In genomic region chr1:193698603-193699266, GRCm38 (mm10) we compare ENCODE assay signal across 8 mouse cellular contexts.
A peak's percentile ranks its signal among the peaks of the same experiment; 100 is the strongest.
DNase-seq lines count a peak whose midpoint lies in the region; ATAC-seq and TF ChIP-seq lines count a peak whose summit lies in the region.

No protein-coding gene starts in this region.

- H3K79me2 ChIP-seq in CH12.LX (replicated peaks; ENCODE audit: control insufficient read depth, extremely low read depth, insufficient read depth, poor library complexity, severe bottlenecking): no peaks in the 10 kb centered on the region

- no peak overlapping the region for H3K4me3 ChIP-seq in CH12.LX (replicated peaks in 1 of 3; ENCODE audit: low read depth in 2 of 3, low read length in 2 of 3, poor library complexity in 1 of 3)
- no peak overlapping the region for H3K4me3 ChIP-seq in liver, embryonic 14.5 days (ENCODE audit: insufficient read depth in 1 of 2, low read depth in 2 of 2, low read length in 2 of 2)
- no peak overlapping the region for H3K4me3 ChIP-seq in neural tube, embryonic 15.5 days (replicated peaks)

- ATAC-seq in erythroblast, adult 5-6 weeks (replicated peaks; ENCODE audit: low FRiP score, poor library complexity, severe bottlenecking): peak; percentile 76
- no peak for ATAC-seq in liver, embryonic 14.5 days (ENCODE audit: insufficient read depth)
- peak; percentile 64 for ATAC-seq in neural tube, embryonic 15.5 days (ENCODE audit: low FRiP score)

- peak; percentile 74 for TF ChIP-seq RAD21 in CH12.LX (IDR thresholded peaks at IDR 0.05; ENCODE audit: low read depth, low read length)

- no peak overlapping the region for H3K4me2 ChIP-seq in CH12.LX (ENCODE audit: insufficient read depth, low read depth, poor library complexity, severe bottlenecking)
- H3K4me2 ChIP-seq in liver, embryonic 14.5 days (ENCODE audit: low read depth): no peak overlapping the region
- no peak overlapping the region for H3K4me2 ChIP-seq in neural tube, embryonic 15.5 days

- WGBS in liver, embryonic 14.5 days (ENCODE audit: insufficient replicate concordance): 14% methylated on average over 7 of the region's 7 CpGs
- WGBS in neural tube, embryonic 15.5 days: 3% methylated on average over 7 of the region's 7 CpGs

- dilution Hi-C loops in CH12.LX (cut with MboI; ENCODE audit: extremely low pct_ligation_motif_present, extremely low pct_unique_long_range_greater_than_20kb, low sequenced_read_pairs): no loop called here

- no peak overlapping the region for H3K9ac ChIP-seq in CH12.LX (ENCODE audit: insufficient read depth, low read depth)
- no peak overlapping the region for H3K9ac ChIP-seq in liver, embryonic 14.5 days (replicated peaks)
- no peak overlapping the region for H3K9ac ChIP-seq in neural tube, embryonic 15.5 days (replicated peaks)

- peaks cover 4% of the 10 kb centered on the region for H3K9me3 ChIP-seq in CH12.LX (replicated peaks; ENCODE audit: low read length)
- H3K9me3 ChIP-seq in liver, embryonic 14.5 days (ENCODE audit: control insufficient read depth, low read length): no peaks in the 10 kb centered on the region
- H3K9me3 ChIP-seq in neural tube, embryonic 15.5 days (replicated peaks): no peaks in the 10 kb centered on the region

- peaks cover 0 to 5% of the 10 kb centered on the region in 2 experiments; a peak in 2 of 4 replicates for H3K4me1 ChIP-seq in CH12.LX (ENCODE audit: control insufficient read depth in 1 of 2, insufficient read depth in 2 of 2)
- H3K4me1 ChIP-seq in liver, embryonic 14.5 days (replicated peaks; ENCODE audit: control insufficient read depth in 2 of 2, insufficient read depth in 2 of 2, low read length in 1 of 2): no peaks in the 10 kb centered on the region; a peak in 1 of 4 replicates
- H3K4me1 ChIP-seq in neural tube, embryonic 15.5 days: peaks cover 37% of the 10 kb centered on the region

- in situ Hi-C loops in CH12.LX (cut with MboI; ENCODE audit: low pct_ligation_motif_present, low pct_unique_long_range_greater_than_20kb, low sequenced_read_pairs): no loop called here

- intact Hi-C loops in heart, postnatal 14 days (cut with DNase I): no loop called here

- DNase-seq in CH12.LX (ENCODE audit: extremely low read depth): peak; percentile 39
- peak; percentile 89 for DNase-seq in brain, adult 2 months (ENCODE audit: low read depth, low spot score)
- peak; percentile 66 to 82 for DNase-seq in heart, postnatal 14 days
- peak; percentile 70 to 88 for DNase-seq in kidney, postnatal 36 days
- peak in 2 of 3 experiments; percentile 6 to 16 for DNase-seq in liver, embryonic 14.5 days (ENCODE audit: low read depth in 3 of 3, low spot score in 3 of 3)
- DNase-seq in thymus, postnatal 14 days: peak; percentile 44

- TF ChIP-seq CTCF in CH12.LX (conservative IDR thresholded peaks at IDR 0.05 in 1 of 2, IDR thresholded peaks at IDR 0.05 in 1 of 2; ENCODE audit: low read depth in 2 of 2, low read length in 2 of 2): peak; percentile 75 to 95
- peak; percentile 87 for TF ChIP-seq CTCF in liver, embryonic 14.5 days (IDR thresholded peaks at IDR 0.05; ENCODE audit: low read depth)

- H3K27ac ChIP-seq in CH12.LX (ENCODE audit: insufficient read depth, low read depth): no peak overlapping the region
- H3K27ac ChIP-seq in liver, embryonic 14.5 days: no peak overlapping the region
- peak overlapping the region; percentile 52; the same call in 1 of the 2 replicates for H3K27ac ChIP-seq in neural tube, embryonic 15.5 days (replicated peaks)

- H3K36me3 ChIP-seq in CH12.LX (replicated peaks in 1 of 2; ENCODE audit: control insufficient read depth in 1 of 2, insufficient read depth in 1 of 2, low read length in 1 of 2): no peaks in the 10 kb centered on the region
- H3K36me3 ChIP-seq in liver, embryonic 14.5 days (replicated peaks; ENCODE audit: control insufficient read depth, insufficient read depth, low read depth): no peaks in the 10 kb centered on the region
- no peaks in the 10 kb centered on the region for H3K36me3 ChIP-seq in neural tube, embryonic 15.5 days

- no peak for TF ChIP-seq POLR2A in CH12.LX (IDR thresholded peaks at IDR 0.05; ENCODE audit: low read depth, low read length)

- no peak for TF ChIP-seq EP300 in CH12.LX (IDR thresholded peaks at IDR 0.05; ENCODE audit: low read length)
- TF ChIP-seq EP300 in liver, embryonic 14.5 days (IDR thresholded peaks at IDR 0.05; ENCODE audit: low read depth): no peak

- peaks cover 13% of the 10 kb centered on the region for H3K27me3 ChIP-seq in CH12.LX (replicated peaks)
- no peaks in the 10 kb centered on the region for H3K27me3 ChIP-seq in liver, embryonic 14.5 days (ENCODE audit: control insufficient read depth, insufficient read depth, low read length)
- H3K27me3 ChIP-seq in neural tube, embryonic 15.5 days (replicated peaks): no peaks in the 10 kb centered on the region

TF ChIP-seq in CH12.LX, 34 proteins besides CTCF, POLR2A, EP300 and RAD21:
- no peak for TF ChIP-seq RCOR1 (conservative IDR thresholded peaks at IDR 0.05; ENCODE audit: low read depth, low read length)
- peak; percentile 52 for TF ChIP-seq SMC3 (IDR thresholded peaks at IDR 0.05; ENCODE audit: low read depth, low read length)

Comparison
In these comparisons a context has a peak if more than half of its experiments do, and no peak if none do; other contexts are left out.
1. DNase-seq: peak in every context shown above with its lines; median percentile 89 in brain, adult 2 months; 79 in kidney, postnatal 36 days; 74 in heart, postnatal 14 days; 44 in thymus, postnatal 14 days; 39 in CH12.LX; 11 in liver, embryonic 14.5 days.